In the genomic region with DNA sequence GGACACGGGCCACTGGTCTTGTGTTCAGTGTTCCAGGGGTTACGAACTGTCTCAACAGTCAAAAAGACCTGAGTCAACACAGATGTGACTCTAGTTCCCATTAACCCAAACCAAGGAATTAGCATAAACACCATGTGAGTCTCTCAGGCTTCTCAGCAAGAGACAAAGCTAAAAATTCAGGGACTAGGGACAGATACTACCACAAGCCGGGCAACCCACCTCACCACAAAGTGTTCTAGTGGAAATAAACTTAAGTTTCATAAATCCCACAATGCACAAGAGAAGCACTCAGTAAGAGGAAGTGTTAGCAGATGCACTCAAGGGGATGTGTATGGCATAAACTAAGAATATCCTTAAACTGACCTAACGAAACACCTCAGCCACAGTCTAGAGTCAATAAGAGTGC, we compare ENCODE assay signal across 23 mouse cellular contexts. TPM values are rescaled to one million over a fixed set of nuclear protein-coding genes. Genes with fewer than 3 reads are reported as not detected.
DNase-seq lines count a peak whose midpoint lies in the region; ATAC-seq lines count a peak whose summit lies in the region.
"Had no signal": no experiment of that assay in that cellular context is flagged by ENCODE, and none has a peak within 500 bp of the region (broad histone marks: within the 10 kb centered on the region; RNA-seq: fewer than 3 reads in every experiment).

No protein-coding gene starts in this region.

- H3K9me3 ChIP-seq in kidney, embryonic 16.5 days (ENCODE audit: low read length): no peaks in the 10 kb centered on the region
- H3K9me3 ChIP-seq: hindbrain, embryonic 13.5 days; limb, embryonic 12.5 days; megakaryocyte, embryonic 14.5 days had no signal

- peak; percentile 20 for DNase-seq in kidney, adult 9 months
- DNase-seq in 416B (ENCODE audit: low read depth): peak; percentile 40
- no peak for DNase-seq in cerebellum, adult 9-10 months
- no peak for DNase-seq in cerebellum, adult 11 months
- DNase-seq: adrenal gland, postnatal 14 days; cerebellum, adult 2 months; gastrocnemius, postnatal 36 days; thymus, postnatal 25 days had no signal

- H3K27ac ChIP-seq in kidney, embryonic 16.5 days (ENCODE audit: low read length): no peak overlapping the region
- H3K27ac ChIP-seq in brown adipose tissue, adult 24 weeks (replicated peaks; ENCODE audit: low read depth, low read length): peak overlapping the region; percentile 85
- H3K27ac ChIP-seq: hindbrain, embryonic 13.5 days; limb, embryonic 12.5 days had no signal

- H3K4me3 ChIP-seq in kidney, embryonic 16.5 days (ENCODE audit: low read length): no peak overlapping the region
- H3K4me3 ChIP-seq in brown adipose tissue, adult 24 weeks (ENCODE audit: insufficient read depth, low read depth, low read length): no peak overlapping the region
- H3K4me3 ChIP-seq: hindbrain, embryonic 13.5 days; limb, embryonic 12.5 days; megakaryocyte, embryonic 14.5 days had no signal

- no peak for ATAC-seq in kidney, embryonic 16.5 days (ENCODE audit: low FRiP score, low TSS enrichment)
- peak; percentile 73 for ATAC-seq in megakaryocyte, adult 5-6 weeks (ENCODE audit: poor library complexity, severe bottlenecking)
- no peak for ATAC-seq in cerebellum, adult (ENCODE audit: insufficient number of reproducible peaks, low FRiP score, low TSS enrichment)
- ATAC-seq: intestine, postnatal 0 days had no signal

- no peaks in the 10 kb centered on the region for H3K27me3 ChIP-seq in kidney, embryonic 16.5 days (ENCODE audit: insufficient read depth, low read length)
- H3K27me3 ChIP-seq: hindbrain, embryonic 13.5 days; limb, embryonic 12.5 days had no signal

- H3K4me1 ChIP-seq in kidney, embryonic 16.5 days (ENCODE audit: insufficient read depth, low read length): no peaks in the 10 kb centered on the region
- H3K4me1 ChIP-seq in brown adipose tissue, adult 24 weeks (ENCODE audit: control insufficient read depth, insufficient read depth, insufficient read length, low read length): no peaks in the 10 kb centered on the region; the same call in 1 of the 2 replicates
- H3K4me1 ChIP-seq: hindbrain, embryonic 13.5 days; limb, embryonic 12.5 days had no signal

- 77% methylated on average over 4 of the region's 4 CpGs for WGBS in kidney, embryonic 16.5 days

- no peaks in the 10 kb centered on the region for H3K36me3 ChIP-seq in kidney, embryonic 16.5 days (ENCODE audit: insufficient read depth, low read length)
- H3K36me3 ChIP-seq: hindbrain, embryonic 13.5 days; limb, embryonic 12.5 days had no signal

- H3K4me2 ChIP-seq in kidney, embryonic 16.5 days (replicated peaks; ENCODE audit: low read depth, low read length): no peak overlapping the region
- H3K4me2 ChIP-seq: hindbrain, embryonic 13.5 days; limb, embryonic 12.5 days had no signal

- H3K9ac ChIP-seq in kidney, embryonic 16.5 days (replicated peaks; ENCODE audit: low read length): no peak overlapping the region
- H3K9ac ChIP-seq: hindbrain, embryonic 13.5 days; limb, embryonic 12.5 days had no signal

RNA-seq across cellular contexts. Expression of a gene that starts 7.3 kb away (rescaled TPM):
- not detected in 2 replicates for polyA plus RNA-seq in kidney, embryonic 16.5 days (2015; fragmentation: Nextera tagmentation; extraction: Ambion mirVana)
- polyA plus RNA-seq in brown adipose tissue, adult 24 weeks (2012; ENCODE audit: insufficient read depth, insufficient read length, missing spikeins): not detected in 2 replicates
- total RNA-seq in megakaryocyte, adult 5-6 weeks (2015): not detected in 2 replicates
- not detected in 2 replicates for total RNA-seq in megakaryocyte, adult 5-6 weeks (2017)
- total RNA-seq: adrenal gland, postnatal 14 days; gastrocnemius, postnatal 36 days; left cerebral cortex, adult 18-20 months; MEL; midbrain, postnatal 0 days had no signal
- polyA plus RNA-seq: cerebellum, adult 2 months; heart, embryonic 14.5 days; hindbrain, embryonic 13.5 days; intestine, postnatal 0 days; large intestine, adult 2 months; limb, embryonic 12.5 days; midbrain, postnatal 0 days; neural tube, embryonic 14.5 days; stomach, embryonic 14.5 days had no signal

RNA-seq across cellular contexts. Expression of a gene that starts 17.8 kb away (rescaled TPM):
- not detected in 2 replicates for polyA plus RNA-seq in kidney, embryonic 16.5 days (2015; fragmentation: Nextera tagmentation; extraction: Ambion mirVana)
- polyA plus RNA-seq in brown adipose tissue, adult 24 weeks (2012; ENCODE audit: insufficient read depth, insufficient read length, missing spikeins): not detected in 2 replicates
- total RNA-seq in megakaryocyte, adult 5-6 weeks (2015): not detected in 2 replicates
- total RNA-seq in megakaryocyte, adult 5-6 weeks (2017): not detected in 2 replicates
- total RNA-seq: adrenal gland, postnatal 14 days; gastrocnemius, postnatal 36 days; left cerebral cortex, adult 18-20 months; MEL; midbrain, postnatal 0 days had no signal
- polyA plus RNA-seq: cerebellum, adult 2 months; heart, embryonic 14.5 days; hindbrain, embryonic 13.5 days; intestine, postnatal 0 days; large intestine, adult 2 months; limb, embryonic 12.5 days; midbrain, postnatal 0 days; neural tube, embryonic 14.5 days; stomach, embryonic 14.5 days had no signal

RNA-seq across cellular contexts. Expression of a gene that starts 25.6 kb away (rescaled TPM):
- polyA plus RNA-seq in kidney, embryonic 16.5 days (2015; fragmentation: Nextera tagmentation; extraction: Ambion mirVana): 0.54 and 0.62 TPM in 2 replicates
- 6.3 and 7.9 TPM in 2 replicates for polyA plus RNA-seq in brown adipose tissue, adult 24 weeks (2012; ENCODE audit: insufficient read depth, insufficient read length, missing spikeins)
- total RNA-seq in megakaryocyte, adult 5-6 weeks (2015): 1,084 and 1,137 TPM in 2 replicates
- 543 and 663 TPM in 2 replicates for total RNA-seq in megakaryocyte, adult 5-6 weeks (2017)
- total RNA-seq: MEL had no signal

RNA-seq across cellular contexts. Expression of a gene that starts 47.9 kb away (rescaled TPM):
- polyA plus RNA-seq in kidney, embryonic 16.5 days (2015; fragmentation: Nextera tagmentation; extraction: Ambion mirVana): not detected in 2 replicates
- not detected in 2 replicates for polyA plus RNA-seq in brown adipose tissue, adult 24 weeks (2012; ENCODE audit: insufficient read depth, insufficient read length, missing spikeins)
- total RNA-seq in megakaryocyte, adult 5-6 weeks (2015): not detected in 2 replicates
- not detected in 2 replicates for total RNA-seq in megakaryocyte, adult 5-6 weeks (2017)
- total RNA-seq: adrenal gland, postnatal 14 days; gastrocnemius, postnatal 36 days; left cerebral cortex, adult 18-20 months; MEL; midbrain, postnatal 0 days had no signal
- polyA plus RNA-seq: cerebellum, adult 2 months; heart, embryonic 14.5 days; hindbrain, embryonic 13.5 days; intestine, postnatal 0 days; large intestine, adult 2 months; limb, embryonic 12.5 days; midbrain, postnatal 0 days; neural tube, embryonic 14.5 days; stomach, embryonic 14.5 days had no signal

Comparison
In these comparisons a context has a peak if more than half of its experiments do, and no peak if none do; other contexts are left out.
1. DNase-seq: peak in kidney, adult 9 months (single experiment) and 416B (single experiment); none in cerebellum, adult 9-10 months (single experiment) and cerebellum, adult 11 months (single experiment).